1 mouse cellular context compared by ENCODE assay signal in the genomic region with DNA sequence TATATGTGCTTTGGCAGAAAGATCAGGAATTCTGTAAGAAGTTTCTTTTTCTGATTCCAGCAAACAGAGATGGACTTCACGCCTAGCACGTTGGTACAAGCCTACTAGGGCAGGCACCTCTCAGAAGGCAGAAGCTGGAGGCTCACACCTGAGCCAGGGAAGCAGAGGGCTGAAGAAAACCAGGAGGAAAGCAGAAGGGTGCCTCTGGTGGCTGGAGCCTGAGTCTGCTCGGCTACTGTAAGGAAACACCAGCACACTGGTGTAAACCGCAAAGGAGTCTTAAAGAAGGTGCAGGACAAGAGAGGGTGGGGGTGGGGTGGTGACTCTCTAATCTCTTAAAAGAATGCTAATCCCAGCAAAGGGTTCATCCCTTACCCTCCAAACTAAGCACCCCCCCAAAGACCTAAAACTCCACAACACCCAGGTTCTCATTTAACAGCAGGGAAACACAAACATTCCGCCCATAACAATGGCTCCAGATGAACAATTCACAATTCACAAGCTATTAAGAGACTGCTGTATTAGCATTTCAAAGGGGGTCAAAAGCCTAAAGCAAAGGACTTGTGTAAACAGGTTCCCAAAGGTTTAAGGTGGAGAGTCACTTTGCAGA.
TF ChIP-seq lines count a peak whose summit lies in the region.

No protein-coding gene starts in this region.

TF ChIP-seq in MEL, 35 proteins besides CTCF, POLR2A, EP300 and RAD21:
- no peak for TF ChIP-seq NRF1 (IDR thresholded peaks at IDR 0.05; ENCODE audit: insufficient read depth, low read depth, low read length, poor library complexity, severe bottlenecking)
- TF ChIP-seq MYB (IDR thresholded peaks at IDR 0.05; ENCODE audit: low read depth, low read length): no peak
- no peak for TF ChIP-seq E2F4 (IDR thresholded peaks at IDR 0.05; ENCODE audit: borderline replicate concordance, low read depth, low read length)
- no peak for TF ChIP-seq KAT2A (conservative IDR thresholded peaks at IDR 0.05; ENCODE audit: low read depth, low read length)
- no peak for TF ChIP-seq CHD2 (IDR thresholded peaks at IDR 0.05; ENCODE audit: low read length)
- no peak for TF ChIP-seq SMC3 (IDR thresholded peaks at IDR 0.05; ENCODE audit: low read depth, low read length)
- no peak for TF ChIP-seq MAZ (IDR thresholded peaks at IDR 0.05; ENCODE audit: low read depth, low read length)
- no peak for TF ChIP-seq MYC (IDR thresholded peaks at IDR 0.05; ENCODE audit: low read depth, low read length)
- TF ChIP-seq MEF2A (IDR thresholded peaks at IDR 0.05; ENCODE audit: extremely low read depth, insufficient replicate concordance, low read depth, low read length, poor library complexity, severe bottlenecking): no peak
- no peak for TF ChIP-seq POLR2AphosphoS2 (IDR thresholded peaks at IDR 0.05; ENCODE audit: low read length)
- TF ChIP-seq CHD1 (IDR thresholded peaks at IDR 0.05; ENCODE audit: low read depth, low read length): no peak
- no peak for TF ChIP-seq USF2 (IDR thresholded peaks at IDR 0.05; ENCODE audit: borderline replicate concordance in 1 of 2, insufficient read depth in 1 of 2, low read depth in 1 of 2, low read length in 2 of 2)
- TF ChIP-seq ZC3H11A (IDR thresholded peaks at IDR 0.05; ENCODE audit: low read depth, low read length): no peak
- TF ChIP-seq GATA1 (IDR thresholded peaks at IDR 0.05; ENCODE audit: low read depth, low read length): no peak
- no peak for TF ChIP-seq MAFK (IDR thresholded peaks at IDR 0.05; ENCODE audit: borderline replicate concordance, low read depth, low read length)
- TF ChIP-seq MAX (IDR thresholded peaks at IDR 0.05; ENCODE audit: low read length): no peak
- no peak for TF ChIP-seq GABPA (IDR thresholded peaks at IDR 0.05; ENCODE audit: low read depth, low read length)
- no peak for TF ChIP-seq MXI1 (IDR thresholded peaks at IDR 0.05; ENCODE audit: low read depth, low read length)
- no peak for TF ChIP-seq JUND (IDR thresholded peaks at IDR 0.05; ENCODE audit: low read depth, low read length)
- no peak for TF ChIP-seq UBTF (IDR thresholded peaks at IDR 0.05; ENCODE audit: borderline replicate concordance, insufficient read depth, low read depth, low read length)
TF ChIP-seq in MEL: peak in this region for 0.
